Mouse (Mus musculus) embryonic facial prominence, embryonic 14.5 days (tissue): Measurements from ENCODE around the gene Tnfsfm13. TPM values are rescaled to one million over a fixed set of nuclear protein-coding genes. Genes with fewer than 3 reads are reported as not detected.
"Not testable (repeated sequence)": the region's sequence is repeated elsewhere in the genome, so short reads cannot be mapped to it uniquely, and the experiment has no call there.

Source experiments
- ATAC-seq: fragments of 200-750 bp; cut with Nextera tagmentation; 2 replicates; pipeline ENCODE4 v1.8.0; 2017; ENCODE audit warnings: low read depth, moderate number of reproducible peaks, moderate TSS enrichment
- DNase-seq: peaks from one replicate; pipeline ENCODE4 v3.0.0-alpha.2; 2015; ENCODE audit warnings: low spot score
- H3K27ac ChIP-seq: fragments of 300-500 bp; sonication (generic); replicated peaks from 2 replicates; pipeline ENCODE4 v1.5.1; 2014; ENCODE audit warnings: low read depth, mild to moderate bottlenecking, low read length, moderate library complexity
- H3K27me3 ChIP-seq: fragments of 300-500 bp; sonication (generic); replicated peaks from 2 replicates; pipeline ENCODE4 v1.6.1; 2014; ENCODE audit warnings: low read length; ENCODE audit not compliant: control insufficient read depth, insufficient read depth
- H3K36me3 ChIP-seq: fragments of 300-500 bp; sonication (generic); 2 replicates; pipeline ENCODE4 v1.6.1; 2014; ENCODE audit warnings: low read length, mixed read lengths; ENCODE audit not compliant: control insufficient read depth, insufficient read depth
- H3K4me1 ChIP-seq: fragments of 300-500 bp; sonication (generic); 2 replicates; pipeline ENCODE4 v1.6.1; 2014; ENCODE audit warnings: antibody characterized with exemption, low read length; ENCODE audit not compliant: control insufficient read depth, insufficient read depth
- H3K4me2 ChIP-seq: fragments of 300-500 bp; sonication (generic); 2 replicates; pipeline ENCODE4 v1.6.1; 2014; ENCODE audit warnings: low read depth, mild to moderate bottlenecking, low read length, moderate library complexity, mixed read lengths
- H3K4me3 ChIP-seq: fragments of 300-500 bp; sonication (generic); 2 replicates; pipeline ENCODE4 v1.5.1; 2014; ENCODE audit warnings: low read depth, mild to moderate bottlenecking, low read length
- H3K9ac ChIP-seq: fragments of 300-500 bp; sonication (generic); 2 replicates; pipeline ENCODE4 v1.6.1; 2014; ENCODE audit warnings: low read depth, mild to moderate bottlenecking, low read length, moderate library complexity, mixed read lengths
- H3K9me3 ChIP-seq: fragments of 300-500 bp; sonication (generic); 2 replicates; pipeline ENCODE4 v1.6.1; 2016; ENCODE audit warnings: low read length; ENCODE audit not compliant: control insufficient read depth
- WGBS: fragments of 180-500 bp; shearing (Covaris S2); extraction: QIAGEN DNeasy Blood & Tissue Kit; methylation state at CpG from one replicate; pipeline ENCODE4 v1.1.7; 2014; 5-methylcytosine and 5-hydroxymethylcytosine counted together
- polyA plus RNA-seq: library from polyadenylated mRNA; unstranded; fragments of >200 nt; fragmentation: Nextera tagmentation; extraction: Ambion mirVana; gene quantifications from 2 replicates; pipeline ENCODE4 v1.2.1, GENCODE M21; 2014

Tnfsfm13 gene
- polyA plus RNA-seq, 1 experiment from 2014 or later = 6.0 TPM

DNA sequence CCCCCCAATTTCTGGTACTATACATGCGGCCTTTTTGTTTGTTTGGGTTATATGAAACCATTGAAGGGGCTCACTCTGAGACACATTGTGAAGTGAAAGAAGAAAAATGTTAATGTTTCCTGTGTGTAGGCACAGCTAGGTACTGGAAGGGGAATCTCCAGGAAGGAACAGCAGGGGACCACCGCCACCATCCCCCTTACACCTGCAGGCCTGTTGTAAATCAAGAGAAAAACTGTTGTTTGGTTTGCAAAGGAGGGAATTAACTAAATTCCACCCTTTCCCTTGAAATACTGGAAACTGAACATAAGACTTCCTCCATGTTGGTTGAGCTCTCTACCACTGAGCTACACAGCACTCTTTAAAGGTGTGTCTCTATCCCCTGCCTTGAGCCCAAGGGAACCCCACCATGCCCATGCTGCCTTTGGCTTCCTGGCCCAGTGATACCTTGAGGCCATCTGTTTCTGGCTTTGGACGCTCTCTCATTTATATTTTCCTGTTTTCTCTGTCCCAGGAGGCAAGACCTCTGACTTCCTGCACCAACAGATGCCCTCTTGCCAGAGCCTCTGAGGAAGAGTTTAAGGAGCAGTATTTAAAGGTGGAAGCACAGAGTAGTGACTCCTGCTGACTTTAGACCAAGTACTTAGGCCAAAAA is 12.8 kb upstream of the Tnfsfm13 start:
- no peak overlapping the region for H3K4me3 ChIP-seq
- 75% methylated on average over 3 of the region's 3 CpGs for WGBS
- H3K4me2 ChIP-seq = no peak overlapping the region
- ATAC-seq = no peak
- no peaks in the 10 kb centered on the region for H3K9me3 ChIP-seq
- no peaks in the 10 kb centered on the region for H3K36me3 ChIP-seq
- DNase-seq = no peak
- no peaks in the 10 kb centered on the region for H3K4me1 ChIP-seq
- no peaks in the 10 kb centered on the region for H3K27me3 ChIP-seq
- no peak overlapping the region for H3K9ac ChIP-seq
- no peak overlapping the region for H3K27ac ChIP-seq

DNA sequence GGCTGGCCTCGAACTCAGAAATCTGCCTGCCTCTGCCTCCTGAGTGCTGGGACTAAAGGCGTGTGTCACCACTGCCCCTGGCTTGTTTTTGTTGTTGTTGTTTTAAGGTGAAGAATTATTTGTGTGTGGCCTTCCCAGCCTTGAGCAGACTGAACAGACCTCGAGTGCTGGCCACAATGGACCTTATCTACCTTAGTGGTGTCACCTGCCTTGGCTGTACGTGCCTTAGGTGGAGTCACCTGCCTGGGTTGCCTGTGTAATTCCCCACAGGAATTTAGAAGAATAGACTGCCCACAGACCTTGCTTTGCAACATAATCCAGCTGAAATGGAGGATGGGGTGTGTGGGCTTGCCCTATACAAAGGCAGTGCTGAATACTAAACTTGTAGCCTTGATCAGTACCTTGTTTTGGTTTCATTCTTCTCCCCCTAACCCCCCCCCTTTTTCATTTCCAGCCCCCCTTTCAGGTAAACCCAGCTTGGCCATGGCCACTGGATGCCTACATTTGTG is 12.0 kb upstream of the Tnfsfm13 start:
- no peak for DNase-seq
- no peaks in the 10 kb centered on the region for H3K9me3 ChIP-seq
- H3K36me3 ChIP-seq = no peaks in the 10 kb centered on the region
- no peaks in the 10 kb centered on the region for H3K27me3 ChIP-seq
- no peak overlapping the region for H3K27ac ChIP-seq
- no peak overlapping the region for H3K4me2 ChIP-seq
- WGBS = 87% methylated on average over 4 of the region's 4 CpGs
- no peaks in the 10 kb centered on the region for H3K4me1 ChIP-seq
- H3K4me3 ChIP-seq = no peak overlapping the region
- H3K9ac ChIP-seq = no peak overlapping the region
- ATAC-seq = no peak

DNA sequence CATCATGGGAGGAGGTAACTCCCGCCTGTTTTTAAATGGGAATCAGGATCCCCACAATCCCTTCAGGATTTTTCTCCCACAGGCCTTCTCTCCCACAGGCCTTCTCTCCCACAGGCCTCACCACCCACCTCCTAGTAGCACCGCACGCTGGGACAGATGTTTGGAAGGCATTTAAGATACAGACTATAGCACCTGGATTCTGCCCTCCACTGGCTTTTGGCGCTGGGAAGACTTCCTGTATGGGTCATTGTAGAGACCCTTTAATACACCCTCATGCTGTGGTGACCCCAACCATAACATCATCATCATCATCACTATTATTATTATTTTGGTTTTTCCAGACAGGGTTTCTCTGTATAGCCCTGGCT is 11.6 kb upstream of the Tnfsfm13 start:
- Histone ChIP-seq H3K36me3 (no peaks in the 10 kb centered on the region), H3K27me3 (no peaks in the 10 kb centered on the region), H3K9me3 (no peaks in the 10 kb centered on the region), H3K9ac (no peak overlapping the region), H3K4me2 (no peak overlapping the region), H3K4me1 (no peaks in the 10 kb centered on the region), H3K27ac (no peak overlapping the region; the same call in 1 of the 2 replicates), H3K4me3 (no peak overlapping the region)
- ATAC-seq = no peak
- 80% methylated on average over 4 of the region's 4 CpGs for WGBS
- DNase-seq = no peak

DNA sequence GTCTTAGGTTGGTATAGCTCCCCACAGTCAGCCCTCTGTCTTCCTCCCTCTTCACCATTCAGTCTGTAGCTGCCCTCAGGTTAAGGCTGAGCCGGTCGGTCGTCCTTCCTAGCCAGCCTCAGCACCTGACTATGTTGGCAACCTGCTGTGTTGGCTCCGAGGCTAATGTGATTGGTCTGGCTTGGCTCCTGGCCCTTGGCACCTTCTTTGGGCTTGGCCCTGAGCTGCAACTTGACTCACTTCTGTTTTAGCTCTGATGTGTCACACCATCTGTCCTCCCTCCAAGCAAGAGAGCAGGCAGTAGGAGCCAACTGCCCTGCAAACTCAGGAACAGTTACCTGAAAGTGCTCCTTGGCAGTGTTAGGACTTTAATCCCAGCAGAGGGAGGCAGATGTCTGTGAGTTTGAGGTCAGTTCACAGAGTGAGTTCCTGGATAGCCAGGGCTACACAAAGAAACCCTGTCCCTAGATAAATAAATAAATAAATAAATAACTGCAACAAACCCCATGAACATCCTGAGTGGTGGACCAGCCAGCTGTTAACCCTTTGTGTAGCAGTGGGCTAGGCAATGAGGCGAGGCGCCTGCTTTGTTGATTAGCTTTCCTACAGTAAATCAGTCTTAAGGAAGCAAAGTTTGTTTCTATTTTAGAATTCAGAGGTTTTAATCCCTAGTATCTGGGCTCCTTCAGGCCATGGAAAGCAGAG is 11.0 kb upstream of the Tnfsfm13 start:
- no peaks in the 10 kb centered on the region for H3K4me1 ChIP-seq
- DNase-seq = no peak
- H3K9me3 ChIP-seq = no peaks in the 10 kb centered on the region
- H3K27ac ChIP-seq = no peak overlapping the region; the same call in 1 of the 2 replicates
- no peak for ATAC-seq
- no peak overlapping the region for H3K4me3 ChIP-seq
- H3K9ac ChIP-seq = no peak overlapping the region
- no peaks in the 10 kb centered on the region for H3K27me3 ChIP-seq
- H3K4me2 ChIP-seq = no peak overlapping the region
- 44% methylated on average over 6 of the region's 6 CpGs for WGBS
- H3K36me3 ChIP-seq = no peaks in the 10 kb centered on the region

DNA sequence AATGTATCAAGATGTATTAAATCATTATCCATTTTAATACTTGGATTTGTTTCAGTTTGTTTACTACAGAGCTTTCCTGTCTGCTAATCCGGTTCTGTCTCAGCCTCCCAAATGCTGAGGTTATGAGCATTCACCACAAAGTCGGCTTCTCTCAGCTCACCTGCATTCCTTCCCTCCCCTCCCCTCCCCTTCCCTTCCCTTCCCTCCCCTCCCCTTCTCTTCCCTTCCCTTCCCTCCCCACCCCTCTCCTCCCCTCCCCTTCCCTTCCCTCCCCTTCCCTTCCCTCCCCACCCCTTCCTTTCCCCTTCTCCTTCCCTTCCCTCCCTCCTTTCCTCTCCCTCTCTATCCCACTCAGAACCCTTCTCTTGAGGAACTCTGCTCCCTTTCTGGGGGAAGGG is 8.7 kb upstream of the Tnfsfm13 start:
- H3K9me3 ChIP-seq = no peaks in the 10 kb centered on the region

DNA sequence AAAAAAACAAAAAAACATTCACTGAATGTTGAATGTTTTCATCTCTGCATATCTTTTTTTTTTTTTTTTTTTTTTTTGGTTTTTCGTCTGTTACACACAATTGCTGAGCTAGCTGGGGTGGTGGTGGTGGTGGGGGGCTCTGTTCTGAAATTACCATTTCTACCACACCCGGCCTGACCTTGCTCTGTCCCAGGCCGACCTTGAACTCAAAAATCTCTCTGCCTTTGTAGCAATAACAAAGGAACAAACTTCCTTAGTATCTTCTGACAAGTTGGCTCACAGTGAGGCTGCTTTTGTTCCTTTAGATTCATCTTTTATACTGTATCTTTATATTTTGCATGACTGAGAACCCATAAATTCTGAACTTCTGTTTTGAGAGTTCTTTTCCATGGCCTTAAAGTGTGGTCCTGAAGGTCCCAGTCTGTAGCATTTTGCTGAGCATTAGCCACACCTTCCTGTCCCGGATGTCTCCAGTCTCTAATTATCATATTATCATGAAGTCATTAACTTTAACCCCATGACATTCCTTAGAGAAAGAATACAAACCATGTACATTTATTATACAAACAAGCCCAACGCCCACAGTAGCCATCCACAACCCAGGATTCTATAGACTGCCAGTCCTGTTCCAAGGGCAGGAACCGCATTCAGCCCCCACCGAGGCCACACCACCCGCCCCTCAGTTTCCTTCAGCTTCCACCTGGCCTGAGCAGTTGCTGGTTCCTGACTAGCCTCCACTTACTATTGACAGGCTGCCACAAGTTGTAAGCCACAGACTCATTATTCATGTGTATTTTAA is 8.1 kb upstream of the Tnfsfm13 start:
- no peaks in the 10 kb centered on the region for H3K36me3 ChIP-seq
- no peak for ATAC-seq

More for the DNA sequence above, 8.7 kb upstream of the Tnfsfm13 start:
- ATAC-seq = no peak
- Histone ChIP-seq H3K9ac (no peak overlapping the region), H3K4me3 (no peak overlapping the region), H3K4me2 (no peak overlapping the region), H3K27me3 (no peaks in the 10 kb centered on the region), H3K27ac (no peak overlapping the region), H3K36me3 (no peaks in the 10 kb centered on the region), H3K4me1 (no peaks in the 10 kb centered on the region)
- DNase-seq = no peak
- WGBS = 35% methylated on average over 2 of the region's 2 CpGs

DNA sequence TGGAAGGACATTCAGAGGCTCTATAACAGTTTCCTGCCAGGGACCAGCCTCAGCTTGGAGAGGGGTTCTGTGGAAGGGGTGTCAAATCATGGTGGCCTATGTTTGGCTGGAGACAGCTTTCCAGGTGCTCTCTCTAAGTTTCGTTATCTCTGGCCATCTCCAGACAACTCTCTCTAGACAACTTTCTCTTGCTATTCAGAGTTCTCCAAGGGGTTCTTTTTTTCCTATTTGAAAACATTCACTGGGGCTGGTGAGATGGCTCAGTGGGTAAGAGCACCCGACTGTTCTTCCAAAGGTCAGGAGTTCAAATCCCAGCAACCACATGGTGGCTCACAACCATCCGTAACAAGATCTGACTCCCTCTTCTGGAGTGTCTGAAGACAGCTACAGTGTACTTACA is 7.5 kb upstream of the Tnfsfm13 start:
- H3K27ac ChIP-seq, H3K4me3 ChIP-seq, H3K9me3 ChIP-seq, H3K4me2 ChIP-seq, ATAC-seq, H3K9ac ChIP-seq, H3K4me1 ChIP-seq, H3K27me3 ChIP-seq, H3K36me3 ChIP-seq, DNase-seq: not testable (repeated sequence)
- 74% methylated on average over 2 of the region's 3 CpGs for WGBS

More for the DNA sequence above, 8.1 kb upstream of the Tnfsfm13 start:
- H3K27ac ChIP-seq = no peak overlapping the region
- H3K4me2 ChIP-seq = no peak overlapping the region
- H3K9me3 ChIP-seq = no peaks in the 10 kb centered on the region
- no peak for DNase-seq
- no peaks in the 10 kb centered on the region for H3K27me3 ChIP-seq
- WGBS = 51% methylated on average over 8 of the region's 8 CpGs
- no peak overlapping the region for H3K9ac ChIP-seq
- H3K4me1 ChIP-seq = no peaks in the 10 kb centered on the region
- no peak overlapping the region for H3K4me3 ChIP-seq

DNA sequence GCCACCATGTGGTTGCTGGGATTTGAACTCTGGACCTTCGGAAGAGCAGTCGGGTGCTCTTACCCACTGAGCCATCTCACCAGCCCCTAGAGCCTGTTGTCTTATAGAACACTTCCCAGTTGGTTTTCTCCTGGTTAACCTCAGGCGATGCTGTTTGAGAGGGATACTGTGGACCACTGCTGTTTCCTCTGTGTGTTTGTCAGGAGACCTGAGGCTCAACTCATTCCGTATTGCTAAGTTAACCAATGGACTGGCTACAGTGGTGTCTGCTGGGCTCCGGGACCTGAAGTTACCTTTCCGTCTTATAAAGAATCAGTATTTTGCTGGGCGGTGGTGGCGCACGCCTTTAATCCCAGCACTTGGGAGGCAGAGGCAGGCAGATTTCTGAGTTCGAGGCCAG is 7.0 kb upstream of the Tnfsfm13 start:
- H3K4me1 ChIP-seq, DNase-seq, H3K4me2 ChIP-seq, H3K4me3 ChIP-seq, ATAC-seq, H3K27me3 ChIP-seq, H3K27ac ChIP-seq, H3K9me3 ChIP-seq, H3K9ac ChIP-seq, H3K36me3 ChIP-seq: not testable (repeated sequence)
- WGBS = 92% methylated on average over 10 of the region's 10 CpGs
